Mouse (Mus musculus) MEL (cell line): ENCODE measurements around the gene Rnaseh2c.

Experiments used
- CTCF ChIP-seq, 3 experiments: IDR thresholded peaks in 2 of 3; conservative IDR thresholded peaks in 1 of 3; 2 replicates each; pipeline ENCODE4 v1.5.1; 2011 to 2012; ENCODE audit warnings: low read length in 3 of 3, low read depth in 2 of 3, mild to moderate bottlenecking in 2 of 3, improper control_type of control experiment in 1 of 3, inconsistent platforms in 1 of 3, mixed read lengths in 1 of 3, moderate library complexity in 1 of 3; ENCODE audit not compliant: control insufficient read depth in 1 of 3, insufficient read depth in 1 of 3, poor library complexity in 1 of 3, severe bottlenecking in 1 of 3
- E2F4 ChIP-seq: IDR thresholded peaks from 2 replicates; pipeline ENCODE4 v1.6.1; 2011; ENCODE audit warnings: low read depth, low read length, improper control_type of control experiment, borderline replicate concordance
- EP300 ChIP-seq, 2 experiments: IDR thresholded peaks; 2 replicates each; pipeline ENCODE4 v1.6.1; 2011; ENCODE audit warnings: improper control_type of control experiment in 2 of 2, low read length in 2 of 2, low read depth in 1 of 2, mild to moderate bottlenecking in 1 of 2
- JUND ChIP-seq: IDR thresholded peaks from 2 replicates; pipeline ENCODE4 v1.6.1; 2011; ENCODE audit warnings: low read depth, mild to moderate bottlenecking, improper control_type of control experiment, low read length
- MEF2A ChIP-seq: IDR thresholded peaks from 2 replicates; pipeline ENCODE4 v1.6.1; 2014; ENCODE audit warnings: low read depth, mild to moderate bottlenecking, inconsistent platforms, low read length, improper control_type of control experiment; ENCODE audit not compliant: poor library complexity, insufficient replicate concordance, severe bottlenecking; ENCODE audit errors: extremely low read depth
- POLR2A ChIP-seq, 2 experiments: IDR thresholded peaks; 2 replicates each; pipeline ENCODE4 v1.6.1; 2011 to 2012; ENCODE audit warnings: low read length in 2 of 2, mild to moderate bottlenecking in 2 of 2, control low read depth in 1 of 2, improper control_type of control experiment in 1 of 2, low read depth in 1 of 2, moderate library complexity in 1 of 2; ENCODE audit not compliant: control insufficient read depth in 1 of 2, insufficient read depth in 1 of 2, poor library complexity in 1 of 2
- RAD21 ChIP-seq: IDR thresholded peaks from 2 replicates; pipeline ENCODE4 v1.6.1; 2011; ENCODE audit warnings: mild to moderate bottlenecking, low read depth, low read length, improper control_type of control experiment
- TAL1 ChIP-seq: IDR thresholded peaks from 2 replicates; pipeline ENCODE4 v1.6.1; 2012; ENCODE audit warnings: mild to moderate bottlenecking, inconsistent platforms, low read length, moderate library complexity, mixed read lengths
- ZKSCAN1 ChIP-seq: IDR thresholded peaks from 2 replicates; pipeline ENCODE4 v1.6.1; 2012; ENCODE audit warnings: low read depth, mild to moderate bottlenecking, inconsistent platforms, low read length, improper control_type of control experiment, moderate library complexity
- ZNF384 ChIP-seq: IDR thresholded peaks from 2 replicates; pipeline ENCODE4 v1.6.1; 2012; ENCODE audit warnings: low read depth, mild to moderate bottlenecking, inconsistent platforms, low read length, improper control_type of control experiment

DNA sequence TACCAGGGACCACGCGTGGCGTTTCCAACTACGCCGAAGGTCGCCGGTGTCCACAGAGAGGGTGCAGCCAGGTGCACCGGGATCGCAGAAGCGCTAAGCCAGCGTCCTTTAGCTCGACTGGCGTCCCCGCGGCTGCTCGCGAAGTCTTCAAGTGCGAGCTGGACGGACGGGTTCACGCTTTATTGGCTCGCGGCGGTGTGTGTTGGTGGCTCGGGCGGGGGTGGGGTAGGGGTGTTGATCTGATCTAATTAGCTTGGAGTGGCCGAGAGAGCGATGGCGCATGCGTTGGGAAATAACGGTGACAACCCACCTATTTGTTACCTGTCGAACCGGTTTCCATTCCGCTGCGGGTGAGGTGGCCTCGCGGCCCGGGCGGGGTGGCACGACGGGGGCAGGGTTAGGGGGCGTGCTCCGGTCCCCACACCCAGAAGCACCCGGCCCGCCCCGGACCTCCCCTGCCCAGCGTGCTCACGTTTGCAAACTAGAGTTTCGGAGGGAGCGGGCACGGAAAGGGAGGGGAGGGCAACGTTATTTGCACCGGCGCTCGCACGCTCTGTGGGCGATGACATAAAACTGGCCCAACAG is 41.1 kb upstream of the Rnaseh2c start, which contains the start of gene Ovol1:
- TF ChIP-seq RAD21 (no peak), TAL1 (no peak), CTCF (IDR thresholded peaks at IDR 0.05 in 2 of 3, conservative IDR thresholded peaks at IDR 0.05 in 1 of 3; ENCODE audit: control insufficient read depth in 1 of 3, insufficient read depth in 1 of 3, low read depth in 2 of 3, low read length in 3 of 3, poor library complexity in 1 of 3, severe bottlenecking in 1 of 3) (no peak), POLR2A (IDR thresholded peaks at IDR 0.05; ENCODE audit: control insufficient read depth in 1 of 2, insufficient read depth in 1 of 2, low read depth in 1 of 2, low read length in 2 of 2, poor library complexity in 1 of 2) (no peak), EP300 (IDR thresholded peaks at IDR 0.05; ENCODE audit: low read depth in 1 of 2, low read length in 2 of 2) (no peak), ZNF384 (no peak), JUND (no peak), E2F4 (no peak), ZKSCAN1 (no peak), MEF2A (no peak)
